Mouse (Mus musculus) stomach, postnatal 0 days (tissue): ENCODE data around the gene Cdk14. TPM values are rescaled to one million over a fixed set of nuclear protein-coding genes. Genes with fewer than 3 reads are reported as not detected.

Experiments used
- ATAC-seq: fragments of 200-750 bp; cut with Nextera tagmentation; 2 replicates; pipeline ENCODE4 v1.8.0; 2017; ENCODE audit not compliant: low FRiP score, low TSS enrichment
- DNase-seq: peaks from one replicate; pipeline ENCODE4 v3.0.0-alpha.2; 2016; ENCODE audit warnings: low spot score
- H3K27ac ChIP-seq: fragments of 300-500 bp; sonication (generic); replicated peaks from 2 replicates; pipeline ENCODE4 v1.5.1; 2014; ENCODE audit warnings: mild to moderate bottlenecking, control low read depth
- H3K27me3 ChIP-seq: fragments of 300-500 bp; sonication (generic); 2 replicates; pipeline ENCODE4 v1.6.1; 2014; ENCODE audit warnings: low read length; ENCODE audit not compliant: control insufficient read depth, insufficient read depth
- H3K36me3 ChIP-seq: fragments of 300-500 bp; sonication (generic); 2 replicates; pipeline ENCODE4 v1.6.1; 2014; ENCODE audit warnings: low read length, mixed read lengths; ENCODE audit not compliant: control insufficient read depth, insufficient read depth
- H3K4me1 ChIP-seq: fragments of 300-500 bp; sonication (generic); replicated peaks from 2 replicates; pipeline ENCODE4 v1.6.1; 2014; ENCODE audit warnings: antibody characterized with exemption; ENCODE audit not compliant: control insufficient read depth, insufficient read depth
- H3K4me2 ChIP-seq: fragments of 300-500 bp; sonication (generic); replicated peaks from 2 replicates; pipeline ENCODE4 v1.6.1; 2014; ENCODE audit warnings: low read depth, mild to moderate bottlenecking, control low read depth, moderate library complexity
- H3K4me3 ChIP-seq: fragments of 300-500 bp; sonication (generic); 2 replicates; pipeline ENCODE4 v1.5.1; 2014; ENCODE audit warnings: low read depth, low read length, control low read depth
- H3K9ac ChIP-seq: fragments of 300-500 bp; sonication (generic); 2 replicates; pipeline ENCODE4 v1.6.1; 2014; ENCODE audit warnings: mild to moderate bottlenecking, low read length, control low read depth, mixed read lengths
- H3K9me3 ChIP-seq: fragments of 300-500 bp; sonication (generic); 2 replicates; pipeline ENCODE4 v1.6.1; 2016; ENCODE audit warnings: low read length; ENCODE audit not compliant: control insufficient read depth
- CTCF ChIP-seq: IDR thresholded peaks from 2 replicates; pipeline ENCODE4 v1.5.1; 2016; ENCODE audit warnings: antibody characterized with exemption, low read depth, mild to moderate bottlenecking, moderate library complexity
- EP300 ChIP-seq: optimal IDR thresholded peaks from 2 replicates; pipeline ENCODE3; 2016; ENCODE audit warnings: antibody characterized with exemption
- WGBS: fragments of 180-500 bp; shearing (Covaris S2); extraction: QIAGEN DNeasy Blood & Tissue Kit; methylation state at CpG from one replicate; pipeline ENCODE4 v1.1.7; 2014; 5-methylcytosine and 5-hydroxymethylcytosine counted together
- polyA plus RNA-seq: library from polyadenylated mRNA; unstranded; fragments of >200 nt; fragmentation: Nextera tagmentation; extraction: Ambion mirVana; gene quantifications from 2 replicates; pipeline ENCODE4 v1.2.1, GENCODE M21; 2015

Cdk14 gene
- polyA plus RNA-seq, 1 experiment from 2014 or later = 6.1 TPM

DNA sequence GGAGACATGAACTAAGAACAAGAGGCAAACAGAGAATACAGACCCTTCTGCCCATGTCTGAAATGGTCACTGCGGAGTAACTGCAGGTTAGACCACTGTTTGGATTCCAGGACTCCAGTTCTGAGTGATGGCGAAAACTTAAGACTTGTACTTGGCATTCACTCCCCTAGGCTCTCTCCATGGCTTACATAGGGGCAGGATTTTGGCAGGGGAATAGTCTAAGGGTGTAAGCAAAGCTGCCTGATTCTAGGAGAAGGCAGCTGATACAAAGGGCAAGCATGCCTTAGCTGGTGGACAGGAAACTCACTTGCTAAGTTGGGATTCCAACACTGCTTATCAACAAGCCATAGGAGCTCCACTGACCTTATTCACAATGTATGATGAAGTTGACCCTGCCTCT lies 521.9 kb downstream of the Cdk14 start:
- Histone ChIP-seq H3K27me3 (no peaks in the 10 kb centered on the region), H3K9me3 (no peaks in the 10 kb centered on the region), H3K36me3 (no peaks in the 10 kb centered on the region), H3K4me2 (no peak overlapping the region), H3K9ac (no peak overlapping the region), H3K4me1 (no peaks in the 10 kb centered on the region), H3K27ac (no peak overlapping the region), H3K4me3 (no peak overlapping the region)
- WGBS = 76% methylated on average over 2 of the region's 2 CpGs
- ATAC-seq (no peak), DNase-seq (no peak)
- no peak for TF ChIP-seq CTCF
- no peak for TF ChIP-seq EP300

DNA sequence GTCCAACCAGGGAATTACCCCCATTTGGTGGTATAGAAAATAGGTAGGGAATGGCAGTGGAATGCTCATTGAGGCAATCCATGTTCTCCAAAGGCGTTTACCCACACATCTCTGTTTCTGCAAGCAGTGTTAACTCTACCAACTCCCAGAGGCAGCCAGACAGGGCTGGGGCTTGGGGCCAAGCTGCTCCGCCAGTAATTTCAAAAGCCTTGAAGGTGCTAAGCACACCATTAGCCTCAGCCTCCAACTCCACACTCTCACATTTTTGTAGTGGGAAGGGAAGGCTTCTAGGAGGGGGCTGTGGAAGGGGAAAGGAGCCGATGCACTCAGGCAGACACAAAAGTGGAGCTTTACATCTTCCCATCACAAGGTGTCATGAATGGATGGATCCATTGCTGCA lies 525.1 kb downstream of the Cdk14 start:
- Histone ChIP-seq H3K4me2 (no peak overlapping the region), H3K36me3 (no peaks in the 10 kb centered on the region), H3K4me1 (no peaks in the 10 kb centered on the region), H3K27me3 (no peaks in the 10 kb centered on the region), H3K9me3 (no peaks in the 10 kb centered on the region), H3K4me3 (no peak overlapping the region), H3K9ac (no peak overlapping the region), H3K27ac (no peak overlapping the region)
- DNase-seq (no peak), ATAC-seq (no peak)
- 71% methylated on average over 3 of the region's 3 CpGs for WGBS
- TF ChIP-seq CTCF = no peak
- no peak for TF ChIP-seq EP300

DNA sequence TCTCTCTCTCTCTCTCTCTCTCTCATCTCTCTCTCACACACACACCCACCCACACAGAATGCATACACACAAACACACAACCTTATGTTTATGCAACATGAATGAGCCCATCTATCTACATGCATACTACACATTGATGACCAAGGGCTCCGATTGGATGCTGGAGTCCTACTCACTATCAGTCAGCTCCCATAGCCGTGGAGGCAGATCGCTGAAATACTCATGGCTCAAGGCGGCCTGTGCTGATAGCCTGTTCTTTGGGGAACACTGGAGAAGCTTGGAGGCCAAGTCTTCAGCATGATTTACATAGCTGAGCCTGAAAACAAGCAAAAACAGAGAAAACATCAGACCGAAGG lies 526.3 kb downstream of the Cdk14 start:
- Histone ChIP-seq H3K9ac (no peak overlapping the region), H3K4me3 (no peak overlapping the region), H3K4me2 (no peak overlapping the region), H3K36me3 (no peaks in the 10 kb centered on the region), H3K4me1 (no peaks in the 10 kb centered on the region), H3K27ac (no peak overlapping the region), H3K27me3 (no peaks in the 10 kb centered on the region), H3K9me3 (no peaks in the 10 kb centered on the region)
- DNase-seq (no peak), ATAC-seq (no peak)
- WGBS = 65% methylated on average over 5 of the region's 5 CpGs
- no peak for TF ChIP-seq CTCF
- TF ChIP-seq EP300 = no peak

DNA sequence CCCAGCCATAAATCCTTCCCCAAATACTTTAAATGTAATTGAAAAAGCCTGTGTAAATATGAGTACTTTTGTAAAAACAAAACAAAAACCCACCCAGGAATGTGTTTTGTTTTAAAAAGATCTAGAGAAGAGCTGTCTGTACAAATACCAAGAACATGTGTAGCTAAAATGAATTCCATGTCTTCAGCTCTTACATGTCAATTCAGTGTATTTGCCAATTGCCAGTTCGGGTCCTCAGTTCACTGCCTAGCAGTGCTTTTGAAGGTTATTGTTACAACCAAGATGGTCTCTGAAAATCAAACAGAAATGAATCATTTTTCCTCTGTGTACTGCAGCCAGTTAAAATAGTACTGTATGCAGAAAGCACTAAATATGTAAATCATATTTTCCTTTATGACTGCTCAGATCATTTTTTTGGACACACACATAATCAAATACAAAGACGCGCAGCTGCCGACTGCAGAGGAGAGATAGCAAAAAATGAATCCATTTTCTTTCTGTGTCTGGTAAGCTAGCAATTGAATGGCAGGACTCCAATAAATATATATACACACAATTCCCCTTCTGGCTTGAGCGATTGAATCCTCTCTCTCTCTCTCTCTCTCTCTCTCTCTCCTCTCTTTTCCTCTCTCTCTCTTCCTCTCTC lies 526.8 kb downstream of the Cdk14 start:
- no peak for ATAC-seq
- Histone ChIP-seq H3K9ac (no peak overlapping the region), H3K4me3 (no peak overlapping the region), H3K4me2 (no peak overlapping the region), H3K4me1 (no peaks in the 10 kb centered on the region), H3K27ac (no peak overlapping the region), H3K27me3 (no peaks in the 10 kb centered on the region), H3K36me3 (no peaks in the 10 kb centered on the region), H3K9me3 (no peaks in the 10 kb centered on the region)
- TF ChIP-seq EP300 (no peak), CTCF (no peak)
- no peak for DNase-seq
- 52% methylated on average over 5 of the region's 5 CpGs for WGBS

DNA sequence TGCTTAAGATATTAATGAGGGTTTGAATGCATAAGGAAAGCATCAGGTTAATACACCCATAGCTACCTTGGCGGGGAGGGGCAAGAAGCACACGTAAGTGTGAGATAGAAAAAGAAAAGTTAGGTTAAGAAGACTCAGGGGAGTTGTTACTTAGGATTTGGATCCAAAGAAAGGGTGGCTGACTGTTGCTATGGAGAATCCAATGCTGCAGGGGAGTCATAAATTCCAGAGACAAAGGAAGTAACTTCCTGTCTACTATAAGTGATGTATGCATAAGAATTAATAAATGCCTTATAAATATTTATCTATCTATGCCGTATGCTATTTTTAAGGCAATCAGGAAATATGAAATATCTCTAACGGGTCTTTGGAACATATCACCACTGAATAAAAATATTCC lies 527.4 kb downstream of the Cdk14 start:
- no peaks in the 10 kb centered on the region for H3K4me1 ChIP-seq
- DNase-seq = no peak
- WGBS = 44% methylated on average over 4 of the region's 4 CpGs

DNA sequence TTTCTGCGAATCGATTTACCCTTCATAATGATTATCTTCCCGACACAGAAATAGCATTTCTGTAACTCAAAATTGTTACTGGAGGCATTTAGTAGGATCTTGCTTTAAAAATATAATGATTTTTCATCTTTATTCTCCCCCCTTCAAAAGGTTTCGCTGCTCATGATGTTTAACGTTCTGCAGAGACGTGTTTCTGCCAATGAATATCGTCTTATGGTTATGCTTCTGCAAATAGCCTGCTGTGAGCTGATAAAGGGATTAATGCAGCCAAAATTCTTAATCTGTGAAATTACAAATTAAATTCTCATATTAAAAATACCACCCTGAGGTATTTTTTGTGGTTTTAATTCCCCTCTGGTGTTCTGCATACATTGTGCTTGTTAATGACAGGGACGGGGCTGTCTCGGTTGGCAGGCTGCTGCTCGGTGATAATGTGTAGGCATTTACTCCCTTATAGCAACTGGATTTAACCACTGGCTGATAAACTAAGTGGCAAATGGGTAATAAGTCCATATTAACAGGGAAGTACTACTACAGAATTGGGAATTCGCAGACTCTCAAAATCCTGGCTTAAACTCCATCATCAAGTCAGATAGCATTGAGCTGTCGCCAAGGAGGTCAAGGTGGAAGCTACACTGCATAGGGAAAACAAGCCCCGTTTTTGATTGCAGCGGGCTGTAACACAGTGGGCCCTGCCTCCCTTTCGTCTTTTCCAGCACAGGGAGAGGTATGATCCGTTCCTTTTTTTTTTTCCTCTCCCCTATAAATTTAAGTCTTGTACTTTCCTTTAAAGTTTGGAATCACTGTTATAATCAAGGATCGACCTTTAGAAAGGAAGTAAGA lies 528.0 kb downstream of the Cdk14 start:
- no peaks in the 10 kb centered on the region for H3K9me3 ChIP-seq
- no peak overlapping the region for H3K4me3 ChIP-seq
- 79% methylated on average over 17 of the region's 17 CpGs for whole genome bisulfite sequencing
- no peak overlapping the region for H3K27ac ChIP-seq
- ATAC-seq = no peak
- no peak for DNase-seq
- H3K27me3 ChIP-seq = no peaks in the 10 kb centered on the region
- no peak for TF ChIP-seq CTCF
- TF ChIP-seq EP300 = no peak
- H3K9ac ChIP-seq = no peak overlapping the region
- H3K36me3 ChIP-seq = no peaks in the 10 kb centered on the region
- no peaks in the 10 kb centered on the region for H3K4me1 ChIP-seq
- no peak overlapping the region for H3K4me2 ChIP-seq

More for the DNA sequence above, 527.4 kb downstream of the Cdk14 start:
- H3K27me3 ChIP-seq = no peaks in the 10 kb centered on the region
- H3K36me3 ChIP-seq = no peaks in the 10 kb centered on the region
- H3K9me3 ChIP-seq = no peaks in the 10 kb centered on the region
- no peak overlapping the region for H3K27ac ChIP-seq
- H3K9ac ChIP-seq = no peak overlapping the region
- no peak for ATAC-seq
- H3K4me2 ChIP-seq = no peak overlapping the region
- no peak for TF ChIP-seq EP300
- no peak for TF ChIP-seq CTCF
- no peak overlapping the region for H3K4me3 ChIP-seq
